Mouse (Mus musculus): Measurements from ENCODE around the gene Spaca3. TPM values are rescaled to one million over a fixed set of nuclear protein-coding genes. Genes with fewer than 3 reads are reported as not detected.
A peak's percentile ranks its signal among the peaks of the same experiment; 100 is the strongest.

The Spaca3 gene
- not detected in 2 replicates for total RNA-seq (2015)
- not detected in 2 replicates for total RNA-seq (2017)

DNA sequence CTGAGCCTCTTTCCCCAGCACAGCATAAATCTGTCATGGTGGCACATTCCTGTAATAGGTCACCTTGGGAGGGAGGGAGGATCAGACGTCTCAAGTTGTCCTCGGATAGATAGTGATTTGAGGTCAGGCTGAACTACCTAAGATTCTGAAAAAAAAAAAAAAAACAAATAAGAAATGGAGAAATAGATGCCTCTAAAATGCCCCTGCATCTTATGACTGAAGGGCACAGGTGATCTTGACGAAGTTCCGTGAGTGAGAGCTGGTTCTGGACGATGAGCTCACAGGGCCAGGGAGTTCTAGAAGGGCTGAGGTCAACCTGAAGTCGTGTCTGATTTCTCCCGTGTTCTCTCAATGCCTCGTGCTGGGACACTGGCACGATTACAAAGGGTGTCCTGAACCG is at the start of gene Spaca3:
Gene Spaca3 (plus strand): TSS at position 301 of the 400 bp plus-strand sequence.
- ATAC-seq (ENCODE audit: poor library complexity, severe bottlenecking): no peak

DNA sequence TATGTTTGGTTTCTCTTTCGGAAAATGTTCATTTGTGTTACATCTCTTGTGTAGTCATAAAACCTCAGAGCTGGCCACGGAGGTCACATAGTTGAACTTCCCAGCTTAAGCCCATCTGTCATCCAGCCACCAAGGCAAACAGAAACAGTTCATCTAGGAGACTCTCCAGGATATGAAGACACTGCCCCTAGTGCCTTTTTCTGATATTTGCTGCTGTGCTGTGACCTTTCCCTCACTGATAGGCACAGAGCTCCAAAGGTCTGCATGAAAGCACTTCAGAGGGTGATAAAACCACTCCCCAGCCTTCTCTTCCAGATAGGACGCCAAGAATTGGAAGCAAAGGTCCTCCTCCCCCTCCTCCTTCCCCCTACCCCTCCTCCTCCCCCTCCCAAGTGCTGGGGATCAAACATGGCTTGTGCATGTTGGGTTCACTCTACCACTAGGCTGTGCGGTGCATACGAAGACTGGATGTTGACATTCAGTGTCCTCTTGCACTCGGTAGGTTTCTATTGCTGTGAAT is 49.6 kb upstream of the Spaca3 start:
- no peak for ATAC-seq (ENCODE audit: poor library complexity, severe bottlenecking)

DNA sequence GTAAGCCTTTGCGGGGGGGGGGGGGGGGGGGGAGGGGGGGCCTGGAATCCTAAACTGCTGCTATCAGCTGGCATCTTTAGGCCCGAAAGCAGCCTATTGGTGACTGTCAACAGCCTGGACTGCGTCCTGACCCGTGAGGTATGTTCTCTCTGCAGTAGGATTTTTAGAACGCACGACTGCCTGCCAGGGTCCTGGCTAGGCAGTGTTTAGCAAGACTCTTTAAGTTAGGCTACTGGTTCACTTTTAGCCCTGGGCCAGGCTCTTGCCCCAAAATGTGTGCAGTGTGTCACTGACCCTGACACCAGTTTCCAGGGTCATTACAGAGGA is 48.5 kb upstream of the Spaca3 start:
- ATAC-seq (ENCODE audit: poor library complexity, severe bottlenecking): no peak

DNA sequence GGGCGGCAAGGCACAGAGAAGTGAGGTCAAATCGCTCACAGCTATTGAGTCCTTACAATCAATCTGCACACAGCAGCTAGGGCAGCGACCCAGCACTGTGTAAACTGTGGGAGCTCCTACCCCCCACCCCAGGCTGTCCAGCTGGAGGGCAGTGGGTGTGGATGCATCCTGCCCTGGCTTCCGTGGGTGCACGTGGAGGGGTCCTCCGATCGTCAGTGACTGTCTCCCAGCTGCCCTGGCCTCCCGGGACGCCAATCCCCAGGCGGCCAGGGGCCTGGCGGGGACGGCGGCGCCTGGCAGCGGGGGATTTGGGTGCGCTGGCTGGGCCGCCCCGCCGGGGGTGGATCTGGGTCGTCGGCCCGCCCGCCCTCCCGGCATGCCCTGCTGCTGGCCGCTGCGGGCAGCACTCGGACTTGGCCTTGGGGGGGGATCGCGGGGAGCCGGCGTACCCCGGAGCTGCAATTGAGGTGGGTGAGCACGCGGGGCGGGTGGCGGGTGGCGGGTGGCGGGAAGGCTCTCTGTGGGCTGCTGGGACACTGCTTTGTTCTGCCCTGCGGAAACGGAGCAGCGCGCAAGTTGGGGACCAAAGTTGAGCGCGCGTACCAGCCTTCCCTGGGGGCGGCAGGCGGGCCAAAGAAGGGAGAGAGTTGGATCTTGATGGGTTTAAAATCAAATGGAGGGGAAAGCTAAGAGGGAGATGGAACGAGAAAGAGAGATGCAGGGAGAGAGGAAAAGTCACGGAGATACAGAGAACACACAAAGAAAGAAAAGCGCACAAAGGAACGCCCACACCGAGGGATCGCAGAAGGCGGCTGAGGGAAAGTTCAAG is 48.0 kb upstream of the Spaca3 start, which contains the start of gene Tmem98:
Gene Tmem98 (plus strand): TSS at position 183 of the 829 bp plus-strand sequence.
- ATAC-seq (ENCODE audit: poor library complexity, severe bottlenecking): no peak

DNA sequence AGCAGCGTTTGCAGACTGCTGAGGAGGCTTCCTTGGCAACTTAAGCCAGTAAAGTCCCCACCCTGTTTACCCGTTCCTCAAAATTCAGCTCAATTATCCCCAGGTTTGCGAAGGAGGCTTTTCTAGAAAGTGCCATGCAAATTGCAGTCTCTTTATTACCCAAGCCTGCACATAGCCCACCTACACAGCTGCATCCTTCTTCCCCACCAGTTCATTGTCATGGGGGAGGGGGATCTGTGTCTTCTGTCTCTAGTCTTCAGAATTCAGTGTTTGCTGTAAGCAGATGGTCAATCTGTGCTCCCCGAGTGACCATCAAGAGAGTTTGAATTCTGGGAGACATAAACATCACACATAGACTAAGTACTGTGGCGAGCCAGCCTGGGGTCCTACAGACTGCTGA is 47.0 kb upstream of the Spaca3 start:
- ATAC-seq (ENCODE audit: poor library complexity, severe bottlenecking): no peak

DNA sequence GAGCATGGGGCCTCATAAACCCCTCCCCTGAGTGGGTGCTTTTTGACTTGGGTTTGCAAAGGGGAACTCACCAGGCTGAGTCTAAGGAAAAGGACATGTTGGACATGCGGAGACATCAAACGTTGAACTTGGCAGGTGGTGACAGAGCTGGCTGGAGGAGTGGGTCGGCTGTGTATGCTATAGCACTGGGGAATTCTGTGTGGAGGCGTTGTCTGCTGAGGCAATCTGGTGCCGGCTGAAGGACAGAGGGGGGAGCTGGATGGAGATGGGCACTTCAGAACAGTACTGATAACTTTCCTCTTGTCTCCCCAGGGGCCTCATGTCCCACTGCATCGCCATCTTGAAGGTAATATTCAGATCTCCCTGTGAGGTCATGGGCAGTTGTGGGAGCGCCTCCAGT is 42.8 kb upstream of the Spaca3 start:
- no peak for ATAC-seq (ENCODE audit: poor library complexity, severe bottlenecking)

DNA sequence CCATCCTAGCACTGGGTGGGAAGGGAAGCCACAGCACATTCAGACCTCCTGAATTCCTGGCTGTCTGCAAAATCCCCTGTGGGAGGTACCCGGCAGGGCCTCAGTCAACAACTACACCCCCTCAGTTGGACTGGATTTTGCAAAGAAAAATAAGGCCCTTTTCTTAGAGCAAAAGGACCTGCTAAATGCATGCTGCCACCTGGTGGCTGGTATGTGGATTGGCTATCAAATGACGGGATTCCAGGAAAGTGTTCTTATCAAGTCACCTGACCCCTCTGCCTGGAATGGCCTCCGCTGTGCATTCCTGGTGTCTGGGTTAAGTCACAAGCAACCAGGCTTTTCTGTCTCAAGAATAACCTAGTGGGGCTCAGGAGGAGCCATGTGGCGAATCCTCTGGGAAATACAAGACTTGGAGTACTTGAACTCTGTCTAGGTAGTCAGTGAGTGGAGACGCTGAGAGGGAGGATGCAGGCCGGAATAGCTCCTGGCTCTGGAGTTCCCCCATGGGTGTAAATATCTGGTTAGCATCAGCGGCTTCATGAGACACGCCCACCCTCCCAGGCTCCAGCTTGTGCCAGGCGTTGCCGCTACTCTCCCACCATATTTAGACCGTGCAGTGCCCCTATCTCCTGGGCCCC is 40.0 kb upstream of the Spaca3 start:
- 0 out of 2 replicates have a peak, but pooled peaks have one; percentile 40 for ATAC-seq (ENCODE audit: poor library complexity, severe bottlenecking)

DNA sequence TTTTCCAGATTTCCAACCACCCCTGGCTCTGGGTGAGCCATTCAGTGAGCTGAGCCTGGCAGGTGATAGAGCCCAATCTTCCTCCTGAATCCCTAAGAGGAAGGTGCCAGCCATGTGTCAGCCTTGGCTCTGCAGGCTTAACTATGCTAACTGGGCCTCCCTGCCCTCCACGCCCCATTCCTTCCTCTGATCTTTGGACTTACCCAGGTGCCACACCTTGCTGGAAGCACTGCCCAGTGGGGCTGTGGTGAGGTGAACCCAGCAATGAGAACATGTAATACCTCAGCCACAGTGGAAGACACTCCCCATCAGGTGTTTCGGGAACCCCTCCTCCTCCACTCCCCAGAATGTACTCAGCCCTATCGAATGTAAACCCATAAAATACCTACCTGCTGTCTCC is 38.1 kb upstream of the Spaca3 start:
- no peak for ATAC-seq (ENCODE audit: poor library complexity, severe bottlenecking)

DNA sequence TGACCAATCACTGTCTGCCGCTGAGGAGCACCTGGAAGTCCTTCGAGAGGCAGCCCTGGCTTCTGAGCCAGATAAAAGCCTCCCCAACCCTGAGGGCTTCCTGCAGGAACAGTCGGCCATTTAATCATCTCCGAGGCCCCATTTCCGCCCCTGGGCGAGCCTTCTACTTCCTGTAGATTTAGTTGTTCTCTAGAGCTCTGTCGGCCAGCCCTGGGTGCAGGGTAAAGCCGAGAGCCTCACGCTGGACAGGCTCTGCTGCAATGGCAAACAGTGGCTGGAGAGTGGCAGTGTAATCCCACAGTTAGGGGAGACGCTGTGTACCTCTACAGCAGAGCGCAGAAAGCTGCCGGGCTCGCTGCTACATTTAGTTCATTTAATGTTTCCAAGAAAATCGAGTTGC is 36.9 kb upstream of the Spaca3 start:
- no peak for ATAC-seq (ENCODE audit: poor library complexity, severe bottlenecking)

DNA sequence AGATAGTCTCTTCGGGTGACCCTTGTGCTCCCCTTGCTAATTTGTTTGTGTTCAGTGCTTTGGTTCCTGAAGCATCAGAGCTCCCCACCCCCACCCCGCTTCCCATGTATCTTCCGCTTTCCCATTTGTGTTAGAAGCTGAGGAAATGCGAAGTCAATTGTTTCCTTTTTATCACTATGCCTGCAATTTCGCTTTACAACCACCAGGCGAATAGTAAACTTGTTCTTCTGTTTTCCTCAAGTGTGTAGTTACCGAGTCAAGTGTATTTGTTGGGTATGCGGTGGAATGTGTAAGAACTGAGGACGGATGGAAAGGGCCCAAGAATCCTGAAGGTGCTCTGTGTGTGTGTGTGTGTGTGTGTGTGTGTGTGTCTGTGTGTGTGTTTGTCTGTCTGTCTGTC is 36.4 kb upstream of the Spaca3 start:
- ATAC-seq (ENCODE audit: poor library complexity, severe bottlenecking): no peak

DNA sequence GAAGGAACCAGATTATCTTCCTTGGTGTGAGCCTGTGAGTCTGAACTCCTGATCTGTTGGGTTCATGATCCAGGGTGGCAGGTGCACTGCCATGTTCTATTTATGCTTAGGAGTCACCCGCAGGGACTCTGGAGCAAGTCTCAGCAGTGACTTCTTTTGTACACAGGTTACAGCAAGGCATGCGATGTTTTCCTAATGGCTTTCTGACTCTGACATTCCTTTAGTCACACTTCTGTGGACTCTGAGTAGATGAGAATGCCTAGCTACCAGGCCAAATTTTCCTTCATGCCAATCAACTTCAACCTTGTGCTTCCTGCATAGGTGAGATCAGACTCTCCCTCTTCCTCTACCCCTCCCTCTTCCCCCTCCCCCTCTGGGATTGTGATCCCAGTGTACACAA is 22.8 kb upstream of the Spaca3 start:
- ATAC-seq (ENCODE audit: poor library complexity, severe bottlenecking): no peak

DNA sequence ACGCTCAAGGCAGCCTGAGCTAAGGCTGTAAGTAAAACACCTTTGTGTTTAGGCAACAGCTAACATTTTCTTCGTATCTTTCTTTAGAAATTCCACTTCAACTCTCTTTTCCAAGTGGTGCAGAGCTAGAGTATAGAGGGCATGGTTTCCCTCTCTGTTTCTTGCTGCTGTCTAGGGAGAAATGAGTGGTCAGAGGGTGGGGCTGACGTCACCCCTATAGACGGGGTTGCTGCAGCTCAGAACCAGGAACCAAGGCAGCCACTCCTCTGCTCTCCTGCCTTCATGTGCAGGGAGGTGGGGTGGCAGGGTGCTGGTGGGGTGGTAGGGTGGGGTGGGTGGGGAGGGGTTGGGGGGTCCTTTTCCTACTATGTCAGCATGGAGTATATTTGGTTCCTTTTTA is 22.3 kb upstream of the Spaca3 start:
- ATAC-seq (ENCODE audit: poor library complexity, severe bottlenecking): no peak

DNA sequence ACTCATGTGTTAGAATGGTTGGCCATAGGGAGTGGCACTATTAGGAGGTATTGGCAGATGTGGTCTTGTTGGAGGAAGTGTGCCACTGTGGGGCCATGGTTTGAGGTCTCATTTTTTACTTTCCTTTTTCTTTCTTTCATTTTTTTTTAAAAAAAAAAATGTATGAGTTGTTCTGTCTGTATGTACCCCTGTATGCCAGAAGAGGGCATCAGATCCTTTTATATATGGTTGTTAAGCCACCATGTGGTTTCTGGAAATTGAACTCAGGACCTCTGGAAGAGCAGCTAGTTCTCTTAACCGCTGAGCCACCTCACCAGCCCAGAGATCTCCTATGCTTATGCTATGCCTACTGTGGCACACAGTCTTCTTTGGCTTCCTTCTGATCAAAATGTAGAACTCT is 19.4 kb upstream of the Spaca3 start:
- no peak for ATAC-seq (ENCODE audit: poor library complexity, severe bottlenecking)

DNA sequence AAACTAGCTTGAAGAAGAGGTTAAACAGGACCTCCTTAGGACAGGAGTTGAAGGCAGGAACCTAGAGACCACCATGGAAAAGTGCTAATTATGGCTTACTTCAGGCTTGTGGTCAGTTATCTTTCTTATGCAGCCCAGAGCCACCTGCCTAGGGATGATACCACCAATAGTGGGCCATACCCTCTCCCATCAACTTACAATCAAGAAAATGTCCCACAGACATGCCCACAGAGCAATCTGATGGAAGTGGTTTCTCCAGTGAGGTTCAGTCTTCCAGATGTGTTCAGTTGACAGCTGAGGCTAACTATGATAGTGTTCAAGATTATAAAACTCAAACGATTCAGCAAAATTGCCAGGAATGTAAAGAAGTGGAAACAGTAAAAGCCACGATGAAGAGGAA is 14.7 kb upstream of the Spaca3 start:
- ATAC-seq (ENCODE audit: poor library complexity, severe bottlenecking): no peak

DNA sequence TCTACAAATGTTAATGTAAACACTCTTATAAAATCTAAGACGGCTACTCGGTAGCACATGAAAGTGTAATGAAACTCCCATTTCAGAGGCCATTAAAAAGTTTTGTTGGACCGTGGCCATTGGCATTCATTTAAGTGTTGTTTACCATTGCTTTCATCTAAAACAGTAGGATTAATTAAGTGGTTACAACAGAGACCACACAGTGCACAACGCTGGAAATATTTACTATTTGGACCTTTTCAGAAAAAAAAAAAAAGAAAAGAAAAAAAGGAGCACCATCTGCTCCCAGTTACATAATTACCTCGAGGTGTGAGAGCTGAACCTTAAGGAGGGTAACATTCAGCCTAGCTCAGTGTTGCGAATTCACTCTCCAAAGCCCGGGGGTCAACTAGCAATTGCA is 12.7 kb upstream of the Spaca3 start:
- no peak for ATAC-seq (ENCODE audit: poor library complexity, severe bottlenecking)

DNA sequence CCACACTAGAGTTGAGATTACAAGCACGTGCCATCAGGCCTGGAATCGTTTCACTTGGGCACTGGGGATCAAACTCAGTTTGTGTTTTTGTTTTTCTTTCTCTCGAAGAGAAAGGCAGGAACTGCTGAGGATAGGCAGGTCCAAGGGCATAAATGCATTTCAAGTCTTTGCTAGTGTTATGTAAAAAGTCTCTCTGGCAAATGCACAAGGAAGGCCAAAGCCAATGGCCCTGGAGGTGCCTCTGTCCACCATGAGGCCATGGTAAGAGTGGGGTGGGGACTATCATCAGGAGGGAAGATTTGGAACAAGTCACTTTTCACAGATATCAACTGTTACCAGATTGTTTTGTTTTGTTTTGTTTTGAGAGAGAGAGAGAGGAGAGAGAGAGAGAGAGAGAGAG is 12.1 kb upstream of the Spaca3 start:
- ATAC-seq (ENCODE audit: poor library complexity, severe bottlenecking): no peak

DNA sequence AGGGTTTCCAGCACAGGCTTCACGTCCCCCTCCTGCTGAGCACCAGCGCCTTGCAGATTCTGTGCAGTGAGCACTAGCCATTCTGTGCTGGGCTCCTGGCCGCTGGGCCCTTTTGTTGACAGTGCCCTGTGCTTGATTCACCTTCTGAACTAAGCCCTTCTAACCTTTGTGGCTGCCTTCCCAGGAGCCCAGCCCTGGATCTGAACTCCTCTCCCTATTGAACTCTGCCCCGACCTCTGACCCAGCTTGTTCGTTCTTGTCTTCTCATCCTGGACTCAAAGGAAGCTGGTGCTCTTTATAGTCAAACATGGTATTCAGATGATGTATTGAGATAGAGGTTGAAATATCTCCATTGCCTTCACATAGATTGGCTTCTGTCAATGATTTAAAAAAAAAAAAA is 10.0 kb upstream of the Spaca3 start:
- no peak for ATAC-seq (ENCODE audit: poor library complexity, severe bottlenecking)

DNA sequence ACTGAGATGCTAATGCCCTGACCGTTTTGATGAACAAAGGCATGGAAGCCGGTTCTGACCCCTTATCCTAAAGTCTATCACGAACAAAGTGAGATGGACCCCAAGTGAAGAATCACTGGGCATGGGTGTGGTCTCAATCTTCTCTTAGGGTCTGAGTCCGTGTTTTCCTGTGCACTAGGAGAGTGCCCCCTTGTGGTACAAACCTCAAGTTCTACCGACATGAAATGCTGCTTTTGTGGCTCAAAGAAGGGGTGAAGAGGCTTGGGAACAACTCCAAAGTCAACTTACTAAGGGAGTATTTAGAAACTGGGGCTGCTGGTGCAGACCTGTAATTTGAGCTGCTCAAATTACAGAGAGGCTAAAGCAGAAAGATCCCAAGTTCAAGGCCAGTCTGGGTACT is 6.3 kb upstream of the Spaca3 start:
- no peak for ATAC-seq (ENCODE audit: poor library complexity, severe bottlenecking)

DNA sequence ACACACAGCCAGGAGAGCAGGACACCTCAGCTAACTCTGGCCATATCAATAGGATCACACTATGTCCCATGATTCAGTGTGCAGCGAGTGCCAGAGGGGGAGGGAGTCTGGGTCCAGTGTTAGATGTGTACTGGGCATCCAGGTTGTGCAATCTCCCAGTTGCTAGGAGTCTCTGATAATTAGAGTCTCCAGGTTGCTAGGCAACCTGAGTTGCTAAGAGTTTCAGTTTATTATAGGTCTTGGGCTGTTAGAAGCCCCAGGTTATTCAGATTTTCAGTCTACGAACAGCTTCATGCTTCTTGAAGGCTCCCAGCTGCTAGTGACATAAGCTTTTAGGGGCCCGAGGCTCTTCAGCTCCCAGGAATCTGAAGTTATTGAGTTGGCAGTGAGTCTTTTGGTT is 5.2 kb upstream of the Spaca3 start:
- no peak for ATAC-seq (ENCODE audit: poor library complexity, severe bottlenecking)

DNA sequence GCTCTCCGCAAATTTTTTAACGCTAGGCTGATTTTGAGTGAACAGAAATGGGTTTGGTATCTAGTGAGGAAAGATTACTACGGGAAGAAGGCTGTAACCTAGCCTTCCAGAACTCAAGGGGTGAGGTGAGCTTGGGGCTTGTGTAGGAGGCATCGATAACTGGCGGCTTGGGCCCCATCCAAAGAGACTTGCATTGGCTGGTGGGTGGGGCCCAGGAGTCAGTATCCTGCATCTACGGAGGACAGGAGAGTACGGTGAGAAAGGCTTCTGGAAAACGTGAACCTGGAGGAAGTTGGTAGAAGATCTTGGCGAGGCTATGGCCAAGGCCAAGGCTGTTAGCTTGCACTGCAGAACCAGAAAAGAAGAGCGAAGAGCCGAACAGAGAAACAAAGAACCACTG is 3.7 kb upstream of the Spaca3 start:
- ATAC-seq (ENCODE audit: poor library complexity, severe bottlenecking): no peak

DNA sequence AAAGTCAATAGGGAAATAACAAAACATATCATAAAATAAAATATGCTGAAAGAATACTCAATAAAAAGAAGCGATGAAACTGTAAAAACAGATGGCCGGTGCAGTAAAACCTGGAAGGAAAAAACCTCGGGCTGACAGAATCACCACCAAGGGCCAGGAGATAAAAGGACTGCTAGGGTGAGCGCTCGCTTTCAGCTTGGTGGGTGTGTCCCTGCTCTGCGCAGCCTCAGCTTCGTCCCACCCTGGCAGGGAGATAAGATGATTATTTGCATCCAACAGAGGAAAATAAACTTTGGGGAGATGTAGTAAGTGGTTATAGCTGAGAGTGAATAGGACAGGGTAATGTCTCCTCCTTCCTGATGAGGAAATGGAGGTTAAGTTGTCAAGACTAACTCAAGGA is 3.3 kb upstream of the Spaca3 start:
- no peak for ATAC-seq (ENCODE audit: poor library complexity, severe bottlenecking)

DNA sequence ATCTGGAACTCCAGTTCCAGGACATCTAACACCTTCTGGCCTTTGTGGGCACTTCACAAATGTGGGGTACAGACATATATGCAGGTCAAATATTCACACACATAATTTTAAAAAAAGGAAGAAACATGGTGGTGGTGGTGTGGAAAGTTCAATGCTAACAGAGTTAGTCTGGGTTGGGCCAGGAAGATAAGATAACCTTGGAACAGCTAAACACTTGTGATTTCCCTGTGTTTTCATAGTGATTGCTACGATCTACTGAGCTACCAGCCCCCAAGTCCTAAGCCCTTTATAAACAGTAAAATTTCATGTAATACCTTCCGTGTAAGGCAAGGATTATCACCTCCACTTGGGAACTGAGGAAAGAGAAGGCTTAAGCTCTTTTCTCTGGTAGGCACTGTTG is 1.3 kb upstream of the Spaca3 start:
- ATAC-seq (ENCODE audit: poor library complexity, severe bottlenecking): no peak

Data from megakaryocyte, adult 5-6 weeks (primary cell).